Mouse (Mus musculus): ENCODE results near the gene Ky.

Ky gene

DNA sequence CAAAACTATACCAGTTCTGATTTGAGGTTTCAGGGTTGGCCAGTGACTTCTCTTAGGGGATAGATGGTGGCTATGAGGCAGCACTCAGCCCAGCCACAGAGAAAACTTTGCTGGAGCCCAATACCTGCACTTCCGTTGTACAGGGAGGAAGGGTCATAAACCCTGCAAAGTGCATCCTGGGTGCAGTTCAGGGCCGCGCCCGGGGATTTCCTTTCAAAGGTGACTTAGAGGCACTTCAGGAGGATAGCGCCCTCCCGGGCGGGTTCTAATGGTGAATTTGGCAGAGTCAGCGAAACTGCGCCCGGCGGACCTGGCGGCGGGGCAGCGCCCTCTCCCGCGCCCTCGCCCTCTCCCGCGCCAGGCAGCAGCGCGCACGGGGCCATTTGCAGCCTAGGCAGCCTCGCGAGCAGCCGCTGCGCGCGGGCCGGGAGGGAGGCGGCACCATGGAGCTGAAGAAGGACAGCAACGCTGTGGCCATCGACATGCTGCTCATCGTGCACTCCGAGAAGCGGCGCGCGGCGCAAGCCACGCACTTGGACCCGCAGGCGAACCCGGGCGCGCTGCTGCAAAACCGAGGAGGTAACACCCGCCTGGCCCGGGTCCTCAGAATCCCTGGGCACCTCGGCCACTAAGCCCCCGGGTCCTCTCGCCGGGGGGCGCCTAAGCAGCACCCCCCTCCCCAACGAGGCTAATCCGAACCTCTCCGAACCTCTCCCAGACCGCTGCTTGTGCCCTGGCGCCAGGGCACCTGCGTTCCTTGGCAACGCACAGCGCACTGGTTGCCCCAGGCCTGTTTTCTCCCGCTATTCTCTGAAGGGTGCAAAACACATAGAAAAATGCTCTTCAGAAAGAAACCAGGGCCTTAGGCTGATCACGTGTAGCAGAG is at the start of gene Ky:
Gene Ky, plus strand, starts transcription at position 51 of the 886 bp plus-strand sequence.
- no peak for DNase-seq

DNA sequence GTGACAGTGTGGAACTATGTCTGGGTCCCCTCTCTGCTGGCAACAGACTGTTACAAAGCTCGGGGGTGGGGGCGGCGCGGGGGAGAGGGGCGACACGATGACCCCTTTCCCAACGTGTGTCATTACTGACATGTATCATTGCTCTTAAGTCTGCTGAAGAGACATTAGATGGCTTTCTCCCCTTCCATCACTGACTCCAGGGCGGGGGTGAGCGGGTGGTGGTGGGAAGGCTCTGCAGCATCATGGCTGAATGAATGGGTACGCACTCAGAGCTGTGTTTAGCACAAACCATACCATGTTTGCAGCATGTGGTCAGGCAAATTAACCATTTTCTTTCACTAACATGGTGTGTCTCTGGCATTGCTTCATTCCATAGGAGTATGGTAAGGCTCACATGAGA is 43.3 kb upstream of the Ky start:
- DNase-seq: no peak

DNA sequence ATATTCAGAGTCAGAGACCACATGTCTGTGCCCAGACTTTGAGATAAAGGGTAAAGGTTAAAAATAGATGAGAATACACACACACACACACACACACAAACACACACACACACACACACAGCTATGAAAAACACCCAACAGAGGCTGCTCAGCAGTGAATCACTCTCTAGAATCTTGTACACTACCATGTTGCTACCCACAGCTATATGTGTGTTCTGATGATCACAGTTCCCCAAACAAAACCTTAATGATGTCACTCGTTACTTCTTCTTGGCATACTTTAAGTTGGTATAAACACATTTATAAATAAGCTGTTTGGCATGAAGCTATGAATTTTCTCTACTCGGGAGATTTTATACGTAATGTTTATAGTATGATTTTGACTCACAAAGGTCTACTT is 40.5 kb upstream of the Ky start:
- no peak for DNase-seq

DNA sequence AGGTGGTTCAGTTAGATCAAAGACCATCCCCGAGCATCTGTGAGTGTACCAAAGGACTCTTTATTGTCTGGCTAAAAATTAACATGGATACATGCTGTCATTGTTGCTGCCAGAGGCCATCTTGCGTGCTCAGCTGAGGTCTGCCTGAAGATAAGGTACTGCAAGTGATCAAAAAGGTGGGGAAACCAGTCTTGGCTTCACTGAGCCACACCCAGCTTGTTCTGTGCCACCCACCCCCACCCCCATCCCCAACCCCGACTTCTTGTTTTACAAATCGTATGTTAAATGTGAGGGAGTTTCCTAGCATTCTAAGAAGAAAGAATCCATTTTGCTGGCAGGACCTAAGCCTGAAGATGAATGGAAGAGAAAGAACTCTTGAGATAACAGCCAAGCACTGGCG is 39.8 kb upstream of the Ky start:
- DNase-seq: no peak

GRCm38 (mm10) chr9:102470076-102470819 is 35.3 kb upstream of the Ky start:
- no peak for DNase-seq

DNA sequence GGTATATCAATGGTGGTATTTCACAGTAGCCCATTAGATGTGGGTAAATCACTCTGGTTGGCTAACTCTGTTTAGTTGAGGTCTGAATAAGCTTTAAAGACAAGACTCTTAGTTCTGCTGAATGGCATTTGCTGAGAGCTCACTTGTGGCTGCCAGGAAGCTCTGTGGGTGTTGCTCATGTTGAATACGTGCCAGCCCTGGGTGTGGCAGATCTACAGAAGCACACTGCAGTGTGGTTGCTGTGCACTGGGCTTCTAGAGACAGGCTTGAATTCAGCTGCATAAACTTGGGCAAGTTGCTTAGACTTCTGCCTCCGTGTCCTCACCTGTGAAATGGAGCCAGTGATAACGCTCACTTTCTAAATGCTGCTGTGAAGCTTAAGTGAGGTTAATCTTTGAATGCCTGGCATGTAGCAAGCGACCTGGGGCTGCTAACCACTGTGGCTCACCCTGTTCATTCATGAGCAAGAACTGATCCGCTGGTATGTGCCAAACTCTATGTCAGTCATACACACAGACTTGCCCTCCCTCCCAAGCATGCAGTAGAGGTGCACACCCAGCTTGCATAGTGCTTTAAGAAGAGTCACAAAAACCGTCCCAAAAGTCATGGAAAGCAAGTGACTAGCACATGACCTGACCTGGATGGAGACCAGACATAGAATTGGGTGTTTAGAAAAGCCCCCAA is 27.6 kb upstream of the Ky start:
- DNase-seq: no peak

DNA sequence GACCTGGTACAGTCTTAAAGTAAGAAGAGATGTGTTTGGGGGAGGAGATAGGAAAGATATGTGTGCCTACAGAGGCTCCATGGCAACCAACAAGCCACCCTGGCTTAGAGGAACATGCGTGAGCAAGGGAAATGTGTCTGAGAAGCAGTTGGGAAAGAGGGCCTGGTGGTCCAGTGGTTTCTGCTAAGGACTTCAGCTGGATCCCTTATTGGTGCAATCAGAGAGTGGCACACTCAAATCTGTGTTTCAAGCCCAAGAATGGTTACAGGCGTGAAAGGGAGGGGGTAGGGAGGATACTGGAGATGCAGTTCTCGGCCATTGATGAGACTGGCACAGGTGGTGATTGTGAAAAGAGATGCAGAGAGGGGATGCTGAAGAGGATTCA is 27.1 kb upstream of the Ky start:
- DNase-seq: no peak

DNA sequence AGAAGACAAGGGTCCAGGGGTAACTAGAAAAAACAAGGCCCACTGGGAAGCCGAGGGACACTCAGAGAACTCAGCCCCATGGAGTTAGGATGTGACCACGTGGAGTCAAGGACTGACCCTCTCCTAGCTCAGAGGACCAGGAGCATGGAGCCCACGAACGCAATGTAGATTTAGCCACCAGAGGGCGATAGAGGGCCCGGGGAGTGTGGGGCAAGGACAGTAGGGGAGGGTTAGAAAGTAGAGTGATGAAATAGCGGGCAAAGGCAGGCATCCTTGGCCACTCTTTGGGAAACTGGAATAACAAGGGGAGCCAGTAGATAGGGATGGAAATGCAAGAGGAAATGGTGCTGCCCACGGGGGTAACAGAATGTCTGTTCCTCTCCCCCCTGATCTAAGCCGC is 26.5 kb upstream of the Ky start:
- DNase-seq: peak; percentile 58

DNA sequence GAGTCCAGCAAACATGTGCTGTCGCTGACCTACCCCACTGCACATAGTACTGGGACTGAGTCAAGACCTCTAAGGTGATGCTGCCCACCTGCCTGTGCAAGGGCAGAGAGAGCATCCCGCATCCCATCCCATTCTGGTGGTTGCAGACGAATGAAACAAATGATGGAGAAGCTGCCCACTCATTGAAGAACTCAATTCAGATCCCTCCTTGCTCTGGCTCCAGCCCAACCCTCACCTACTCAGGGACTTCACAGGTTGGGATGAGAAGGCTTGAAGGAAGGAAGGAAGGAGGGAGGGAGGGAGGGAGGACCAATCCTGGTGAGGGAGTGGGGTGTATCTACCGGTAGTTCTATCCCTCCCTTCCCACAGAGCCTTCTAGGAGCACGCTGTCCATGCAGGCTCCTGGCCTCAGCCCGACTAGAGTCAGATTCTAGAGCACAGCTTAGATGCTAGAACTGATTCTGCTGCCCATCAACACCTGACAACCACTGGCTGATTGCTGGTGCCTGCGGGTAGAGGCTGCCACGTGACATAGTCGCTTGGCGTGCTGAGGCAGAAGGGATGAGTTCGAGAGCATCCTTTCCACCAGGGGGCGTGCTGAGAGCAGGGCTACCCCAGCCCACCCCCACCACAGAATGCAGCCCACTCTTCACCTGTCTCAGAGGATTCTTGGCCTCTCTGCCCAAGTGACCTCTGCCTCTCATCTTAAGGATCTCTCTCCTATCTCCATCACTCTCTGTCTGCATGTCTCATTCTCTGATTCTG is 13.3 kb upstream of the Ky start:
- DNase-seq: peak; percentile 47

DNA sequence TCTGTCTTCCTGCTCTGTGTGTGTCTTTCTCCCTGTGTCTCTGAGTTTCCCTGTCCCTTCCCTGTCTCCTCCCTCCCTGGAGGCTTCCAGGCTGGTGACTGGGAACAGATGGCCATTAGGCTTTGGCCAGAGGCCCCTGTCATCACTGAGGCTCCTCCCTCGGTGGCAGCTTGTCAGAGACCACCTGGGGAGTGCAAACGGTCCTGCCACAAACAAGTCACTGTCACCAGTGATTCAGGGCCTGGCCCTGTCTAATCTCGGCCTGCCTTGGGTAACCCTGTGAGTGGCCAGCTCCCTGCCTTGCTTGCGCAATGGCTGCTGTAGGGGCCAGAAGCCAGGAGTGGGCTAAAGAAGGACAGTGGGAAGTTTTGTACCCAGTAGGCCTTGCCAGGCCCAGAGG is 12.5 kb upstream of the Ky start:
- DNase-seq: no peak

DNA sequence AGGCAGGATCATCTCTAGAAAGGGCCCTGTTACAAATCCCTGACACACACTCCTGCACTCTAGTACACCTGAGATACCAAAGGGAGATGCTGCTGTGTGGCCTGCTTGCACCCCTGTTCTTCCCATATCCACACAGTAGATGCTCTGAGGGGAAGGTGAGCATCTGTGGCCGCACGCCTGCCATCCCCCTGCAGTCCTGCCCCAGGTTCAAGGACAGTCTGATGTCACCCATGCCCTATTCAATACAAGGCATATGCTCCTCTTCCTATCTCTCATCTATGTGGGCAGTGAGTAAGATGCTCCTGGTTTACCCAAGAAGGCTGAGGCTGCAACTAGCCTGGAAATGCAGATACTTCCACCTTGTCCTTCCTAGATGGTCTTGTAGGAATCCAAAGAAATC is 11.6 kb upstream of the Ky start:
- no peak for DNase-seq

DNA sequence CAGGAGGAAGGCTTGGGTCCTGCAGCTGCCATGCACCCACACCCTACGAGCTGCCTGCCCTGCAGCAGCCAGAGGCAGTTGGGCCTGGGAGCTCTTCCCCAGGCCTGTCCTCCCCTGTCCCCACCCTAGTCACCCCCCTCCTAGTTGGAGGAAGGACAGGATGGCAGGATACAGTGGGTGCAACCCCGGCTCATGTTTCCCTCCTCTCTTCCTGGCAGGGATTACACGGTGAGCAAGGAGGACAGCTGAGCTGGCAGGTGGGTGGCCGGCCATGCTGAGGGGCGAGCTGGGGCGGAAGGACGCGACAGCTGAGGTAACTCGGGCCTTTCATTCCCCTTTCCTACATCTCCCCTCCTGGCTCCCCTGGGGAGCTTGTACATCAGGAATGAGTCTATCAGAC is 11.1 kb upstream of the Ky start:
- no peak for DNase-seq

- no peak for DNase-seq
These were observed 10.3 kb upstream of the Ky start for GRCm38 (mm10) chr9:102495266-102495665.

DNA sequence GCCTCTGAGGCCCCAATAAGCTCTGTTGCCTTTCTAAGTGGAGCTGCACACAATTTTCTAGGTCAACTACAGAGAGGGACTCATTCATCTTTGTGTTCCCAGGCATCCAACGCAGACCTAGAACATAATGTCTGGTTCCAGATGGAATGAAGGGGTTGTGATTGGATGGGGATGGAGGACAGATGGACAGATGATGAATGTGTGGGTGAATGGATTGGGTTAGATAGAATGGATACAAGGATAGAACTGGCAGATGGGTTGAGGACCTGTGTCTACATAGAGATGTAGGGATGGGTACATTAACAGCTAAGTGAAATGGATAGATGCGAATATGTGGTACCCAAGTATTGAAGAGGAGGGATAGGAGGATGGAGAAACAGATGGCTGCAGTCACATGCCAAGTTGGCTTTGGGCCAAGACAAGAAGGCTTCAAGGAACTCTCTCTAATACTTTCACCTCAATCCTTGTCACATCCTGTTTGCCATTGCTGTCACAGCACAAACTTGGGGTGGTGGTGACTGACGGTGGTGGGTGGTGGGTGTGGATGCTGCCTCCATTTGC is 9.0 kb upstream of the Ky start:
- DNase-seq: no peak

DNA sequence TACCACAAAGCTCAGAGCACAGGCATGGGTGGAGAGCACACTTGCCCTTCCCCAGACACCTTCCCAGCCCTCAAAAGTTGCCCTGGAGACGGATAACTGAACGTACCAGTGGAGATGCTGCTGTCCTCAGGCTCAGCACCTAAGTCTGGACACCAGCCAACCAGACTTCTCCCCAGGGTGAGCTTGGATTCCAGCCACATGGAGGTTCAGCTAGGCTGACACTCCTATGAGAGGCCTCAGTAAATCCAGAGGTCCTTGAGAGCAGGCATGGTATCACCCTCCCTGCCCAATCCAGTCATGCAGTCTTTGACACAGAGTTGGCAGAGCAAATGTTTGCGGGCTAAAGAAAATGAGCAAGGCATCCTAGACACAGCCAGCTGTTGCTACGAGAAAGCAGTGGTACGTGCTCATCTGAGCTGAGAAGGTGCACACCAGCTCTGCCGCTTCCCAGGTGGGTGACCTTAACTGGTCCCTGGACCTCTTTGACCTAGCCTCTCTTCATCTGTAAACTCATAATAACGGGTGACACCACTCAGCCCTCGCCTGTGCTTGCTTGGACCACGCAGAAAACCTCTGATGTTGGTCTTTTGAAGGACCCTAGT is 8.4 kb upstream of the Ky start:
- DNase-seq: no peak

GRCm38 (mm10) chr9:102497833-102498430 is 7.6 kb upstream of the Ky start:
- no peak for DNase-seq

DNA sequence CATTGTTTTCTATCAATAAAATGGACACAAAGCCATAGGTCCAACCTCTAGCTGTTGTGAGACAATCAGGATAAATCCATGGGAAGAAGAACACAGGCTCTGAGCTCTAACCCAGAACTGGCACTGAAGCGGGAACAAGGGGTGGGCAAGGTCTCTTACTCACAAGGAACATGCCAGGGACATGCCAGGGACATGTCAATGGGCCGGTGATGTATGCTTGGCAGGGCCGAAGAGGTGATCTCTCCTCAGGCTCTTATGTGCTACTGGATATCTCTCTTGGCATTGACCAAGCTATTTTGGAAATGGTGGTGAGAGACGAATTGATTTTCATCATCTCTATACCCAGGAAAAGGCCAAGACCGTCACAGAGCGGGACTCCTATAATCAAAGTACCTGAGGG is 6.8 kb upstream of the Ky start:
- DNase-seq: no peak

- DNase-seq: no peak
These were observed 6.3 kb upstream of the Ky start for GRCm38 (mm10) chr9:102499266-102499665.

GRCm38 (mm10) chr9:102499746-102500145 is 5.8 kb upstream of the Ky start:
- DNase-seq: no peak

GRCm38 (mm10) chr9:102501113-102501512 is 4.4 kb upstream of the Ky start:
- no peak for DNase-seq

DNA sequence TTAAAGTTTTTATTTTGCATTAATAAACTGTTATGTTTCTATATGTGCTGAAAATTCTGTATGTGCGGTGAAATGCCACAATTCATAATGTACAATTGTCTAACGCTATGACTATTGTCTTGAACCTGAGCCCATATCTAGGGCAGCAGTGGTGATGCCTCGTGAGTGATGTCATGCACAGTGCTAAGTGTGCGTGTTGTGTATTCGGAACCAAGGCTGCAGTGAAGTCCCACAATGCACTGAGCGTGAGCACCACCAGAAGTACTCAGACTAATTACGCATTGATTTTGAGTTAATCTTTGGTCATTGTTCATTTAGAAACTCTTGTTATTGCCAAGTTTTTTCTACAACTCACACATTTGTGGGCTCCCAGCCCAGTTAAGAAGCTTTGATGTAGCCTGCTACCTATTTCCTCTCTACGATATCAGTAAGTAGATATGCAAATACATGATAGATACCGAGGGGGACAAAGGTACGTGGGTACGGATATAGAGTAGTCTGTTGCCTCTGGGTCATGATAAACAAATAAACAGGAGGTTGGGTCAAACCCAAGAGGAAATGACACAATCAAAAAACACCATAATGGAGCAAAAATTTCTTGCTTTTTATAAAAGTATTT is 3.4 kb upstream of the Ky start:
- no peak for DNase-seq
